Mouse (Mus musculus): ENCODE results near the gene Klhdc8b. TPM values are rescaled to one million over a fixed set of nuclear protein-coding genes. Genes with fewer than 3 reads are reported as not detected.

The Klhdc8b gene
- polyA plus RNA-seq, 1 experiment from 2014 or later: 103 TPM

DNA sequence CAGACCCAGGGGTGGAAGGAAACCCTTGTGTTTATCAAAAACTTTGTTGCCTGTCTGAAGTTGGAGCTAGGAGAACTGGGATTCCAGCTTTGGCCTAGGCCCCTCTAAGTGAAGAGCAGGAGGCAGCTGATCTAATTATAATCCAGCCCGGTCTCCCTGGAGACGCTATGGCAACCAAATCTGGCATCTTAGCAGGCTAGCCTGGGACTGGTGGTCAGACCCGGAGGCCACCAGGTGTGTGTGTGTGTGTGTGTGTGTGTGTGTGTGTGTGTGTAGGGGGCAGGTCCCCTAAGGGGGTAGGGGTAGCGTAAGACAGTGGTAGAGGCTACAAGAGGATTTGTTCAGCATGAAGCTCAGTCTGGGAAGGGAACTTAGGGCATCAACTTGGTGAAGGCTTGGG lies 11.5 kb downstream of the Klhdc8b start:
- Histone ChIP-seq H3K9me3 (replicated peaks; ENCODE audit: control insufficient read depth, low read length) (no peaks in the 10 kb centered on the region), H3K27ac (ENCODE audit: low read length) (peak overlapping the region; percentile 90), H3K9ac (ENCODE audit: low read length) (peak overlapping the region; percentile 61), H3K36me3 (ENCODE audit: control insufficient read depth, insufficient read depth) (peaks cover 7% of the 10 kb centered on the region; the same call in 1 of the 2 replicates), H3K4me1 (ENCODE audit: control insufficient read depth, insufficient read depth, low read length) (peaks cover 32% of the 10 kb centered on the region), H3K4me2 (ENCODE audit: low read depth, low read length) (peak overlapping the region; percentile 59), H3K27me3 (ENCODE audit: control insufficient read depth, insufficient read depth, low read length) (no peaks in the 10 kb centered on the region), H3K4me3 (ENCODE audit: low read length) (peak overlapping the region; percentile 20; the same call in 1 of the 2 replicates)
- WGBS: 39% methylated on average over 4 of the region's 4 CpGs
- peak; percentile 46 for ATAC-seq (replicated peaks; ENCODE audit: extremely low read depth, insufficient read depth, low FRiP score)

DNA sequence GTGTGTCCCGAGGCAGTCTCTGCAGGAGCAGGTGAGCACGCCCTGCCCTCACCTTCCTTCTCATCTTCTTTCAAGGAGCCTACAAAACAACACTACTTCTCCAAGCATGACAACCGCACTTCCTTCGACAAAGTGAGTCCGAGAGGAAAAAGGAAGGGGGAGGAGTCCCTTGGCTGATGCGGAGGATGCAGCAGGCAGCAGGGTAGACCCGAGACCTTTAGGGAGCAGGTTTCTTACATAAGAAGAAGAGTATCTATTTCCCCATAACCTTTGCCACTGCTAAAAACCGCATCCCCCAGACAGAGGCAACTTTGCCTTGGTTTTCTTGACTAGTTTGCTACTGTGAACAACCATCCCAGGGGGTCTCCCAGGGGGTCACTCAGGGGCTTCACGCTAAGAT lies 16.3 kb downstream of the Klhdc8b start:
- Histone ChIP-seq H3K9me3 (replicated peaks; ENCODE audit: control insufficient read depth, low read length) (no peaks in the 10 kb centered on the region), H3K9ac (ENCODE audit: low read length) (no peak overlapping the region), H3K27me3 (ENCODE audit: control insufficient read depth, insufficient read depth, low read length) (no peaks in the 10 kb centered on the region), H3K27ac (ENCODE audit: low read length) (no peak overlapping the region), H3K4me1 (ENCODE audit: control insufficient read depth, insufficient read depth, low read length) (peaks cover 36% of the 10 kb centered on the region), H3K4me2 (ENCODE audit: low read depth, low read length) (no peak overlapping the region), H3K36me3 (ENCODE audit: control insufficient read depth, insufficient read depth) (peaks cover 7% of the 10 kb centered on the region; the same call in 1 of the 2 replicates), H3K4me3 (ENCODE audit: low read length) (no peak overlapping the region)
- no peak for ATAC-seq (replicated peaks; ENCODE audit: extremely low read depth, insufficient read depth, low FRiP score)
- 59% methylated on average over 9 of the region's 9 CpGs for WGBS

DNA sequence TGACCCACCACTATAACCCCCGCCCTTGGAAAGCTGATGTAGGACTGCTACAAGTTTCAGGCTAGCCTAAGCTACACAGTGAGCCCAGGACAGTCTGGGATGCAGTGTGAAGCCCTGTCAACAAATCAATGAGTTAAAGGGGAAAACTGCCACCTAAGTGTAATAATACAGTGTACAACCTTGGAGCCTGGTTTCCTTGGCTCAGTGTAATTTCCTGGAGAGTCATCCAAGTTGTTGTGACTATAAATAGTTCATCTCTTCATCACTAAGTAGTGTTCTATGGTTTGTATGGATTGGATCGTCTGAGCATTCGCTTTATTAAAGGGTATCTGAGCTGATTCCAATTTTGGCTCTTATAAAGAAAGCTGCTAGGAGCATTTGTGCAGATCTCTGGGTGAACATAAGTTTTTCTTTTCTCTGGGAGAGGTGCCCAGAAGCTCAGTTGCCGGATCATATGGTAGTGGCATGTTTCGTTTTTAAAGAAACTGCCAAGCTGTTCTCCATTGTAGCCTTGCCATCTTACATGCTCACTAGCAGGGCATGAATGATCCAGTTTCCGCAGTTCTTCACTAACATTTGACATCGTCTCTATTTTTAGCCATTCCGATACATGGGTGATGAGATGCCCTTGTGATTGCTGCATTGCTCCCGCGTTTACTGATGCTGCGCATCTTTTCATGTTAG lies 20.0 kb downstream of the Klhdc8b start:
- peaks cover 24% of the 10 kb centered on the region for H3K4me1 ChIP-seq (ENCODE audit: control insufficient read depth, insufficient read depth, low read length)
- peak overlapping the region; percentile 21; the same call in 1 of the 2 replicates for H3K9ac ChIP-seq (ENCODE audit: low read length)
- no peak overlapping the region for H3K4me3 ChIP-seq (ENCODE audit: low read length)
- WGBS: 43% methylated on average over 11 of the region's 11 CpGs
- no peaks in the 10 kb centered on the region for H3K27me3 ChIP-seq (ENCODE audit: control insufficient read depth, insufficient read depth, low read length)
- peak overlapping the region; percentile 74 for H3K27ac ChIP-seq (ENCODE audit: low read length)
- ATAC-seq (replicated peaks; ENCODE audit: extremely low read depth, insufficient read depth, low FRiP score): 0 out of 2 replicates have a peak, but pooled peaks have one; percentile 63
- H3K36me3 ChIP-seq (ENCODE audit: control insufficient read depth, insufficient read depth): no peaks in the 10 kb centered on the region
- peak overlapping the region; percentile 50 for H3K4me2 ChIP-seq (ENCODE audit: low read depth, low read length)
- H3K9me3 ChIP-seq (replicated peaks; ENCODE audit: control insufficient read depth, low read length): no peaks in the 10 kb centered on the region

DNA sequence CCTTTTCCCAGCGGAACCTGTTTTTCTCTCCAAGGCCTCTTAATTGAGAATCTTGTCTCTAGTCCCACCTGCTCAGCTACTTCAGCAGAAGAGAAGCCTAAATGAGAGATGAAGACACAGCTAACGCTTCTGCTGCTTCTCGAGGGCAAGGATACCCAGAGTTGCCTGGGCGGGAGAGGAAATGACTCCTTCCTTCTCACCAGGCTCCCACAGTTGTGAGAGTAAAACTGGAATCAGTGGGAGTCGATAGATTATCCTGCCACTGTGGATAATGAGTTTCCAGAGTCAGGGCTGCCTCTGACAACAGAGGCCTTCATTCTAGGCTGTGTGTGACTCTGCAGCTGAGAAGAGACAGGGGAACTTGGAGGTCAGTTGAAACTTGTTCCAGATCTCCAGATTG lies 20.9 kb downstream of the Klhdc8b start:
- H3K27ac ChIP-seq (ENCODE audit: low read length): peak overlapping the region; percentile 74
- no peaks in the 10 kb centered on the region for H3K36me3 ChIP-seq (ENCODE audit: control insufficient read depth, insufficient read depth)
- H3K4me2 ChIP-seq (ENCODE audit: low read depth, low read length): no peak overlapping the region
- H3K9me3 ChIP-seq (replicated peaks; ENCODE audit: control insufficient read depth, low read length): no peaks in the 10 kb centered on the region; the same call in 1 of the 2 replicates
- H3K4me1 ChIP-seq (ENCODE audit: control insufficient read depth, insufficient read depth, low read length): peaks cover 24% of the 10 kb centered on the region
- ATAC-seq (replicated peaks; ENCODE audit: extremely low read depth, insufficient read depth, low FRiP score): no peak
- H3K4me3 ChIP-seq (ENCODE audit: low read length): no peak overlapping the region
- WGBS: 57% methylated on average over 5 of the region's 5 CpGs
- H3K27me3 ChIP-seq (ENCODE audit: control insufficient read depth, insufficient read depth, low read length): no peaks in the 10 kb centered on the region
- no peak overlapping the region for H3K9ac ChIP-seq (ENCODE audit: low read length)

DNA sequence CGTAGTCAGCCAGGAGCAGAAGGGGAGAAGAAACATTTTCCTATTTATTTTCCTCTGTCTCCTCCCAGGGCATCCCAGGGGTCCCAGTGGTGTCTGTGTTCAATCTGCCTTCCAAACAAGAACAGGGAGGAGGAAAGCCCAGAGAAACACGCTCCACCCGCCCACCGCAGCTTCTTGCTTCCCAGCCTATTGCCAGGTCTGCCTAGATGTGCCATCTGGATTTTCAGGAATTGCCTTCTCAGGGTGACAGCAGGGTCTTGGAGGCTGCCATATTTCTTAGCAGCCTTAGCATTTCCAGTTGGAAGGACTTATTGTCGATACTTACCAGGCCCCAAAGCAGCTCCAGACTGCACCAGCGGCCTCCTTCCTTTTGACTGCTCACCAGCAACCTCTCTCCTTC lies 22.2 kb downstream of the Klhdc8b start:
- Histone ChIP-seq H3K36me3 (ENCODE audit: control insufficient read depth, insufficient read depth) (no peaks in the 10 kb centered on the region), H3K9ac (ENCODE audit: low read length) (no peak overlapping the region), H3K9me3 (replicated peaks; ENCODE audit: control insufficient read depth, low read length) (no peaks in the 10 kb centered on the region; the same call in 1 of the 2 replicates), H3K4me2 (ENCODE audit: low read depth, low read length) (no peak overlapping the region), H3K4me3 (ENCODE audit: low read length) (no peak overlapping the region), H3K27me3 (ENCODE audit: control insufficient read depth, insufficient read depth, low read length) (no peaks in the 10 kb centered on the region), H3K4me1 (ENCODE audit: control insufficient read depth, insufficient read depth, low read length) (peaks cover 24% of the 10 kb centered on the region), H3K27ac (ENCODE audit: low read length) (no peak overlapping the region)
- WGBS: 74% methylated on average over 6 of the region's 6 CpGs
- ATAC-seq (replicated peaks; ENCODE audit: extremely low read depth, insufficient read depth, low FRiP score): no peak

DNA sequence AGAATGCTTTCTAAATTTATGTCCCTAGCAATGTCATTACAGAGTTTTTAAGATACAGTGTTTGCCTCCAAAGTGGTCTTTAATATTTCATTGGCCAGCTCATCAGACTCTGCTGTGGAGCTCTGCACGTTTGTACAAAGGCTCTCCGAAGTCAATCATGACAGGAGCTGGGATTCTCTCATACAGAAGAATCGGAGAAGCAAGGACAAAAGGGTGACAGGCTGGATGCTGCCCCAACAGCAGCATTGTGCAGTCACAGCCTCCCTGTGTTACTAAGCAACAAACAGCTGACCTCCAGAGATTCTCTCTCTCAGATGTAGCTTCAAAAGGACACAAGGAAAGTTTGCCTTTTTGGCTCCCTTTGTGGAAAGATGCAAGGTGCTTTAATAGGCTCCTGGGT lies 25.2 kb downstream of the Klhdc8b start, which contains the start of gene BC048562:
BC048562 (plus strand) TSS at position 301 of the 400 bp plus-strand sequence.
- Histone ChIP-seq H3K36me3 (ENCODE audit: control insufficient read depth, insufficient read depth) (no peaks in the 10 kb centered on the region), H3K4me2 (ENCODE audit: low read depth, low read length) (no peak within 1 kb of the TSS), H3K4me1 (ENCODE audit: control insufficient read depth, insufficient read depth, low read length) (peaks cover 12% of the 10 kb centered on the region), H3K9me3 (replicated peaks; ENCODE audit: control insufficient read depth, low read length) (no peaks in the 10 kb centered on the region; the same call in 1 of the 2 replicates), H3K27ac (ENCODE audit: low read length) (no peak within 1 kb of the TSS), H3K4me3 (ENCODE audit: low read length) (no peak within 1 kb of the TSS), H3K9ac (ENCODE audit: low read length) (no peak within 1 kb of the TSS), H3K27me3 (ENCODE audit: control insufficient read depth, insufficient read depth, low read length) (no peaks in the 10 kb centered on the region)
- WGBS: 72% methylated on average over 3 of the region's 3 CpGs
- ATAC-seq (replicated peaks; ENCODE audit: extremely low read depth, insufficient read depth, low FRiP score): no peak

DNA sequence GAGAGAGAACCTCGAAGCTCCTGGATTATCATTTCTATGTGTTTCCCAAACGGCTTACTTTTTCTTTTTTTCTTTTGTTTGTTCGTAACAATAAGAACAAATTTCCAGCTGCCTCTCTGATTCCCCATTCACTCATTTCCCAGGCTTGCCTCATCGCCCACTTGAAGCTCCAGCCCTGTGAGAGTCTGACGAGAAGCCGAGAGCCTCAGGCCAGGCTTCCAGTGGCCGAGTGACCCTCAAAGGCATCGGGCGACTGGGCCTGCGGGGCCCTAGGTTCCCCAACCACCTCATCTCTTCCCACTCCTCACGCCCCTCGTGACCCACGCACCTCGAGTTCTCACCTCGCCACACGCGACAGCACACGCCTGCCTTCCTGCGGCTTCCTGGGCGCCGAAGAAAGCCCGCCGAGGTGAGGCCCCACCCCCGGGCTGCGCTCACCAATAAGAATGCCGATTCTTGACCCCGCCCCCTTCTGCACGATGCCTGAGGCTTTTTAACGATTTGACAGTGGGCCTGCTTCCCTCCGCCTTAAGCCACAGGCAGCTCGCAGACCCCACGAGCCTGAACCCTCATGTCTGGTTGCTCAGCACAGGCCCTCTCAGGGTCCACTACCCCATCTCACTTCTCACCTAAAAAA lies 29.8 kb downstream of the Klhdc8b start:
- 38% methylated on average over 32 of the region's 32 CpGs for WGBS
- no peak for ATAC-seq (replicated peaks; ENCODE audit: extremely low read depth, insufficient read depth, low FRiP score)
- Histone ChIP-seq H3K36me3 (ENCODE audit: control insufficient read depth, insufficient read depth) (no peaks in the 10 kb centered on the region), H3K27me3 (ENCODE audit: control insufficient read depth, insufficient read depth, low read length) (no peaks in the 10 kb centered on the region), H3K4me3 (ENCODE audit: low read length) (peak overlapping the region; percentile 31), H3K9ac (ENCODE audit: low read length) (0 out of 2 replicates have a peak overlapping the region, but pooled peaks have one; percentile 39), H3K27ac (ENCODE audit: low read length) (no peak overlapping the region), H3K9me3 (replicated peaks; ENCODE audit: control insufficient read depth, low read length) (no peaks in the 10 kb centered on the region; the same call in 1 of the 2 replicates), H3K4me1 (ENCODE audit: control insufficient read depth, insufficient read depth, low read length) (no peaks in the 10 kb centered on the region), H3K4me2 (ENCODE audit: low read depth, low read length) (peak overlapping the region; percentile 63)

DNA sequence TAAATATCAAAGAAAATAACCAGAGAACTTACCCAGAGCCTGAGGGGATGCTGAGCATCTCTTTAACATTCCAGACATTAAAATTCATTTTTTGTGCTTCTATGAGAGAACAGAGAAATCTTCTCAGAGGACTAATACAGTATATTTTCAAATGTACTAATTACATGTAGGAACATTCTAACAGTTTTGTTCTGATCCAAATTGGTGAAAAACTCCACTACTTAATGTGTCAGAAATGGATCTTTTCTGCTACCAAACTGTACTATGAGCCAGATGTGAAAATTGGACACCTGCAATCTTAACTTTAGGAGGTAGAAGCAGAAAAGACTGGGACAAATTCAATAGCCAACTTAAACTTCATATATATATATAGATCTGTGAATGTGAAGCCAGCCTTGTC lies 33.0 kb downstream of the Klhdc8b start, which contains the start of gene Ccdc36:
Ccdc36 (minus strand) TSS at position 101 of the 400 bp plus-strand sequence.
- no peak for ATAC-seq (replicated peaks; ENCODE audit: extremely low read depth, insufficient read depth, low FRiP score)
- Histone ChIP-seq H3K27ac (ENCODE audit: low read length) (no peak within 1 kb of the TSS), H3K36me3 (ENCODE audit: control insufficient read depth, insufficient read depth) (no peaks in the 10 kb centered on the region), H3K9ac (ENCODE audit: low read length) (no peak within 1 kb of the TSS), H3K4me1 (ENCODE audit: control insufficient read depth, insufficient read depth, low read length) (no peaks in the 10 kb centered on the region), H3K4me2 (ENCODE audit: low read depth, low read length) (no peak within 1 kb of the TSS), H3K9me3 (replicated peaks; ENCODE audit: control insufficient read depth, low read length) (no peaks in the 10 kb centered on the region), H3K27me3 (ENCODE audit: control insufficient read depth, insufficient read depth, low read length) (no peaks in the 10 kb centered on the region), H3K4me3 (ENCODE audit: low read length) (no peak within 1 kb of the TSS)

DNA sequence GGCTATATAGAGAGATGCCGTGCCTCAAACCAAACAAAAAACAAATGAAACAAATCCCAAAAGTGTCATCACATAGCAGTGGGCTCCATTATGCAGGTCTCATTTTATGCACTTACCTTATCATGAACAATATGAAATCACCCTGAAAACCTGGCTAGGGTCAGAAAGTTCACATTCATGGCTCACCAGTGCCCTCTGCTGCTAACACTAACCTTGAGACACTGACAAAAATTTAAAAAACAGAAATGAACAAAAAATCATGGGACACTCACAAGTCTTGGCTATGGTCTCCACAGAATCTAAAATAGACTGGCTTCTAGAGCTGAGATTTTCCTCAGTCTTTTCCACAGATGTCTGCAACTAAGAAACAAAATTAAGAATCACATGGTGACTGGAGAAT lies 49.2 kb downstream of the Klhdc8b start:
- H3K9ac ChIP-seq (ENCODE audit: low read length): no peak overlapping the region
- no peaks in the 10 kb centered on the region for H3K9me3 ChIP-seq (replicated peaks; ENCODE audit: control insufficient read depth, low read length)
- H3K36me3 ChIP-seq (ENCODE audit: control insufficient read depth, insufficient read depth): no peaks in the 10 kb centered on the region
- no peak for ATAC-seq (replicated peaks; ENCODE audit: extremely low read depth, insufficient read depth, low FRiP score)
- no peak overlapping the region for H3K4me2 ChIP-seq (ENCODE audit: low read depth, low read length)
- no peak overlapping the region for H3K27ac ChIP-seq (ENCODE audit: low read length)
- H3K27me3 ChIP-seq (ENCODE audit: control insufficient read depth, insufficient read depth, low read length): no peaks in the 10 kb centered on the region
- WGBS: 68% methylated on average over 1 of the region's 1 CpGs
- H3K4me1 ChIP-seq (ENCODE audit: control insufficient read depth, insufficient read depth, low read length): no peaks in the 10 kb centered on the region; the same call in 1 of the 2 replicates
- H3K4me3 ChIP-seq (ENCODE audit: low read length): no peak overlapping the region

Data from heart, embryonic 16.5 days (tissue).